Mouse (Mus musculus) liver, adult (tissue): Measurements from ENCODE around the gene Sppl3.

Experiments
- GATA4 ChIP-seq: IDR thresholded peaks from 2 replicates; pipeline ENCODE4 v1.6.1; 2014; ENCODE audit warnings: mild to moderate bottlenecking, low read length; ENCODE audit not compliant: insufficient replicate concordance

Sppl3 gene

DNA sequence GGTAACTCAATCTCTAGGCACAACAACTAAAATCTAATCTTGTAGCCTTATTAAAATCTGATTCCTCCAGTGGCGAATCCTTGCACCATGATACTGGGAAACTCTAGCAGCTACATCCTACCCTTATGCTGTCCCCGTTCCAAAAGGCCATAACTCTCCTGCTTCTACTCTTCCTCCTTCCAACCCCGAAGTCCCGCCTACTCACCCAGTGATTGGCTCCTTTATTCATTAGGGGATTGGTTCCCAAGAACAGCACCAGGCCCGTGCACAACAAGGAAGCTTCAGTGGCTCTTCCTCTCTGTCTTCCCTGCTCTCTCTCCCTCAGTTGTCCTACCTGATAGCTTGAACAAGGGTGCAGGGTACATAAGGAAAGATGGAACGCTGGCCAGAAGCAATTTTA, 39.8 kb downstream of the Sppl3 start:
- no peak for TF ChIP-seq GATA4

DNA sequence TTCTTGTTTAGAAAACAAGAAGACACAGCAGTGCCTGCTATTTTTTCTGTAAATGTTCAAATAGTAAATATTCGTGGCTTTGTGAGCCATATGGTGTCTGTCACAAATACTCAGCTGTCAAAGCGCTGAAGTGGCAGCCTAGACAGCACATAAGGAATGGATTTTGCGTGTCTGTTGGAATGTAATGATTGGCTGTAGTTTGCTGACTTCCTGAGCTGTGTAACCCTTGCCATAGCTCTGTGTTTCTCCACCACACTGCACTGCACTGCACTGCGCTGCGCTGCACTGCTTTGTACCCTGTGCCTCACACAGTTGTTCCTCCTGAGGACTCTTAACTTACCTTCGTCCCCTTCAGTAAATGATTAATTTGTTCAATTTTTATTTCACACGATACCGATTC, 41.6 kb downstream of the Sppl3 start:
- TF ChIP-seq GATA4 = no peak

- no peak for TF ChIP-seq GATA4
Observed at GRCm38 (mm10) chr5:115053791-115054396, 43.0 kb downstream of the Sppl3 start.

- no peak; the same call in 1 of the 2 replicates for TF ChIP-seq GATA4
Observed at GRCm38 (mm10) chr5:115055418-115055817, 44.5 kb downstream of the Sppl3 start.

DNA sequence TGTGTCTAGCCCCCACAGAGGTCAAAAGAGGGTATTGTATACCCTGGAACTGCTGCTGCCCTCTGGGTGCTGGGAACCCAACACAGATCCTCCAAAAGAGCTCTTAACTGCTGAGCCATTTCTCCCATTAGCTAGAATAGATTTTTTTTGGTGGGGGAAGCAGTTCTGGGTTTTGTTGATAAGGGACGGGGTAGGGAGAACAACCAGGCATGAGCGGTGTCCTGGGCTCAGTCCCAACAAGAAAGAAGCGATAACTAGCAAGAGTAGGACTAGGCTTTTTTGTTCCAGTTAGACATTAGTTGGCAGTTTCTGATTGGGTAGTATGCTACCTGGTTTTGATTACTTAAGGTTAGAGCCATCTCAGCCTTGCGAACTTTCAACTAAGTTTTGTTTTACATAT, 46.2 kb downstream of the Sppl3 start:
- no peak for TF ChIP-seq GATA4

DNA sequence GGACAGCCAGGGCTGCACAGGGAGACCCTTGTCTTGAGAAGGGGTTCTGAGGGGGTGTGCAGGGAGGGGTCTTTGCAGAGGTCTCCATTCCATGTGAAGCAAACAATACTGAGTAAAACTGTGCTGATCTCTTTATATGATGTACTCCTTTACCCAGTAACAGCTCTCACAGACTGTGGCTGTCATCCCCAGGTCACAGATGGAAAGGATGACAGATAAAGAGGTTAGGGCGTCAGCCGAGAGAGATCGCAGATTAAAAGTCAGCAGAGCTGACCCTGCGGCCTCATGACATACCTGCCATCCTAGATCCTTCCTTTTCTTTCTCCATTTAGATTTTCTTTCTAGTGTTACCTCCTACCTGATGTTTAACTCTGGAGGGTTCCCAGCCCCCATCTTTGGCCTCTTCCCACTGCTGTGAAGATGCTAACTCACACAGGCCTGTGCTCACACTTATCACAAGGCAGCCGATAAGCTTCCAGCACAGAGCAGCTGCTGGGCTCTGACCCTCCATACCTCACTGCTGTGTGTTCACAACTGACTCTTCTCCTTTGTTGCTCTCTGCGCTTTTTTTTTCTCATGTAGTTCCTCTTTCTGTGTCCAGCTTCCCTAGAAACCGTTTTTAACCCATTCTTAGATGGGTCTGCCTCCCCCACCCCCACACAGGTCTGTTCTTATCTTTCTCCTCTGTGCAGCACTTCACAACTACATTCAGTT, 47.8 kb downstream of the Sppl3 start:
- no peak for TF ChIP-seq GATA4

- no peak for TF ChIP-seq GATA4
Observed at GRCm38 (mm10) chr5:115060067-115060695, 49.2 kb downstream of the Sppl3 start.

DNA sequence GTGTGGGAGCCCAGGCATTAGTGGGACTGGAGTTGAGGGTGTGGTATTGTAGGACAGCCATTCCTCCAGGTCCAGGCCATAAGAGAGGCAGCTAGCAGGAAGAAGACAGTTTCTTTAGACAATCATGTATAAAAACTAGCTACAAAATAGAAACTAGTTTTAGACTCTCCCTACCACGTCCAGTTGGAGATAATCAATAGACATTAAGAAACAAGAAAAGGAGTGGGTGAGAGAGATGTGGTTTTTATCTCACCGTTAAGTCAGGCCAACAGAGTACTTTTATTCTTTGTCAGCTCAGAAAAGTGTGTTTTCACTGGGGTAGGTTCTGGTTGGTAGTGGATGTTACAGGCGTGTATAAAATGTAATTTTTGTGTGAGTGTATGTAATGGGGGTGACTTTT, 50.0 kb downstream of the Sppl3 start:
- TF ChIP-seq GATA4 = no peak

- no peak for TF ChIP-seq GATA4
Observed at GRCm38 (mm10) chr5:115062566-115062965, 51.6 kb downstream of the Sppl3 start.

- TF ChIP-seq GATA4 = no peak
Observed at GRCm38 (mm10) chr5:115063391-115063790, 52.5 kb downstream of the Sppl3 start.

- no peak for TF ChIP-seq GATA4
Observed at GRCm38 (mm10) chr5:115066245-115066644, 55.3 kb downstream of the Sppl3 start.

- no peak for TF ChIP-seq GATA4
Observed at GRCm38 (mm10) chr5:115068671-115069421, 57.9 kb downstream of the Sppl3 start.

DNA sequence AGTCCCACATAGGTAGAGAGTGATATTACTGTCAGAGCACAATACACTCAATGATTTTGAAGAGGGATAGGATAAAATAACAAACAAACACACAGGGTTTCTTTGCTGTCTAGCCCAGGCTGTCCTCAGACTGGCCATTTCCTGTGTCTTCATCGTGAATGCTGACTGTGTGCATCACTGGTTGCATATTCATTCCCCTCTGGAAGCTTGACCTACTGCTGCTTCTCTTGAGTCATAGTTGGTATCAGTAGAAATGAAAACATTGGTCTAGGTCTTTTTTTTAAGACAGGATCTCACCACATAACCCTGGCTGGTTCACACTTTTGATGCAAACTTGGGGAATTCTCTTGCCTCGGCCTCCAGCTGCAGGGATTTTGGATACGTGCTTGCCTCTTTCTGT, 58.7 kb downstream of the Sppl3 start:
- TF ChIP-seq GATA4 = no peak

DNA sequence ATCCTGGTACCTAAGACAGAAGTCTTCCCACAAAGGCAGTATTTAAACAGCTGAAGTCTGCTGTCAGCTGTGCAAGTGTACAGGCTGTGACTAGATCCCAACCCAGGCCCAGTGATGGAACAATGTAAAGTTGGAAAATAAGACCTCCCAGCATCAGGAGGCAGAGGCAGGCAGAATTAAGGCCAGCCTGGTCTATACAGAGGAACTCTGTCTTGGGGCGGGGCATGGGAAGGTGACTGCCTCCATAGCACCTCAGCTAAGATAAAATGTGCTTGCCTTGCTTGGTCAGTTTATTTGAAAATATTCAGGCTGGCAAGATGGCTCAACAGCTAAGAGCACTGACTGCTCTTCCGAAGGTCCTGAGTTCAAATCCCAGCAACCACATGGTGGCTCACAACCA, 59.5 kb downstream of the Sppl3 start:
- no peak for TF ChIP-seq GATA4

- no peak for TF ChIP-seq GATA4
Observed at GRCm38 (mm10) chr5:115071096-115071901, 60.4 kb downstream of the Sppl3 start.
